Mouse (Mus musculus) cerebellum, adult 18-20 months (tissue): ENCODE measurements around the gene 2310011J03Rik.

Experiments
- DNase-seq, 2 experiments: peaks; one replicate each; pipeline ENCODE4 v3.0.0; 2021

2310011J03Rik gene

GRCm38 (mm10) chr10:80341491-80342304 lies 21.4 kb upstream of the 2310011J03Rik start:
- DNase-seq, result no peak

GRCm38 (mm10) chr10:80341026-80341425 lies 20.7 kb upstream of the 2310011J03Rik start:
- DNase-seq, result no peak

GRCm38 (mm10) chr10:80339941-80340750 lies 19.8 kb upstream of the 2310011J03Rik start:
- DNase-seq, result peak; percentile 82 to 89

GRCm38 (mm10) chr10:80336263-80336662 lies 15.9 kb upstream of the 2310011J03Rik start:
- DNase-seq, result no peak

- DNase-seq, result peak; percentile 63 to 71
Measured at GRCm38 (mm10) chr10:80332525-80332989, 12.2 kb upstream of the 2310011J03Rik start.

- no peak for DNase-seq
Measured at GRCm38 (mm10) chr10:80331636-80332524, 11.5 kb upstream of the 2310011J03Rik start.

GRCm38 (mm10) chr10:80330888-80331287 lies 10.6 kb upstream of the 2310011J03Rik start:
- DNase-seq, result no peak

GRCm38 (mm10) chr10:80330084-80330483 lies 9.7 kb upstream of the 2310011J03Rik start:
- no peak for DNase-seq

GRCm38 (mm10) chr10:80329273-80330081 lies 9.1 kb upstream of the 2310011J03Rik start, which contains the start of the genes Pcsk4 and Reep6:
TSS of gene Pcsk4 (minus strand) at chr10:80329498.
TSS of gene Reep6 (plus strand) at chr10:80329953.
- peak; percentile 92 to 96 for DNase-seq

GRCm38 (mm10) chr10:80325045-80325444 lies 4.7 kb upstream of the 2310011J03Rik start:
- no peak for DNase-seq

GRCm38 (mm10) chr10:80324120-80325037 lies 4.0 kb upstream of the 2310011J03Rik start:
- no peak for DNase-seq

- DNase-seq, result peak; percentile 67 to 76
Measured at GRCm38 (mm10) chr10:80323261-80324119, 3.2 kb upstream of the 2310011J03Rik start.

- DNase-seq, result peak in 1 of 2 experiments; percentile 43
Measured at GRCm38 (mm10) chr10:80322811-80323211, 2.5 kb upstream of the 2310011J03Rik start.

- peak in 1 of 2 experiments; percentile 28 for DNase-seq
Measured at GRCm38 (mm10) chr10:80321670-80322581, 1.6 kb upstream of the 2310011J03Rik start.

GRCm38 (mm10) chr10:80321014-80321669 lies 805 bp upstream of the 2310011J03Rik start:
- DNase-seq, result no peak

- DNase-seq, result no peak
Measured at GRCm38 (mm10) chr10:80317011-80317410, 3.3 kb downstream of the 2310011J03Rik start.

GRCm38 (mm10) chr10:80316359-80316781 lies 4.0 kb downstream of the 2310011J03Rik start:
- peak in 1 of 2 experiments; percentile 26 for DNase-seq

GRCm38 (mm10) chr10:80315315-80315714 lies 5.0 kb downstream of the 2310011J03Rik start:
- DNase-seq, result no peak
